Mouse (Mus musculus) hindbrain, embryonic 16.5 days (tissue): ENCODE results near the gene Otc. TPM values are rescaled to one million over a fixed set of nuclear protein-coding genes. Genes with fewer than 3 reads are reported as not detected.

Source experiments
- ATAC-seq: fragments of 200-750 bp; cut with Nextera tagmentation; 2 replicates; pipeline ENCODE4 v1.8.0; 2017; ENCODE audit warnings: moderate TSS enrichment, moderate library complexity
- H3K27ac ChIP-seq: fragments of 300-500 bp; sonication (generic); 2 replicates; pipeline ENCODE4 v1.5.1; 2014; ENCODE audit warnings: low read depth, mild to moderate bottlenecking, control low read depth, low read length, moderate library complexity
- H3K27me3 ChIP-seq: fragments of 300-500 bp; sonication (generic); replicated peaks from 2 replicates; pipeline ENCODE4 v1.6.1; 2014; ENCODE audit warnings: low read length; ENCODE audit not compliant: control insufficient read depth, insufficient read depth
- H3K36me3 ChIP-seq: fragments of 300-500 bp; sonication (generic); 2 replicates; pipeline ENCODE4 v1.6.1; 2014; ENCODE audit warnings: mild to moderate bottlenecking, low read length, moderate library complexity, mixed read lengths; ENCODE audit not compliant: control insufficient read depth, insufficient read depth
- H3K4me1 ChIP-seq: fragments of 300-500 bp; sonication (generic); 2 replicates; pipeline ENCODE4 v1.6.1; 2014; ENCODE audit warnings: low read depth, low read length; ENCODE audit not compliant: control insufficient read depth, insufficient read depth
- H3K4me2 ChIP-seq: fragments of 300-500 bp; sonication (generic); 2 replicates; pipeline ENCODE4 v1.6.1; 2014; ENCODE audit warnings: mild to moderate bottlenecking, low read length, control low read depth, moderate library complexity
- H3K4me3 ChIP-seq: fragments of 300-500 bp; sonication (generic); 2 replicates; pipeline ENCODE4 v1.5.1; 2014; ENCODE audit warnings: mild to moderate bottlenecking, low read length, control low read depth, moderate library complexity
- H3K9ac ChIP-seq: fragments of 300-500 bp; sonication (generic); 2 replicates; pipeline ENCODE4 v1.6.1; 2014; ENCODE audit warnings: low read depth, mild to moderate bottlenecking, control low read depth, low read length, moderate library complexity
- H3K9me3 ChIP-seq: fragments of 300-500 bp; sonication (generic); 2 replicates; pipeline ENCODE4 v1.6.1; 2014; ENCODE audit warnings: mild to moderate bottlenecking, low read length, moderate library complexity; ENCODE audit not compliant: control insufficient read depth
- WGBS: fragments of 180-500 bp; shearing (Covaris S2); extraction: QIAGEN DNeasy Blood & Tissue Kit; methylation state at CpG from one replicate; pipeline ENCODE4 v1.1.7; 2014; 5-methylcytosine and 5-hydroxymethylcytosine counted together
- polyA plus RNA-seq: library from polyadenylated mRNA; unstranded; fragments of >200 nt; fragmentation: Nextera tagmentation; extraction: Ambion mirVana; gene quantifications from 2 replicates; pipeline ENCODE4 v1.2.1, GENCODE M21; 2015

The Otc gene
- polyA plus RNA-seq, 1 experiment from 2014 or later, result not detected

- H3K4me3 ChIP-seq, result no peak overlapping the region
- no peak overlapping the region for H3K9ac ChIP-seq
- no peaks in the 10 kb centered on the region for H3K4me1 ChIP-seq
- no peak overlapping the region for H3K27ac ChIP-seq
- H3K9me3 ChIP-seq, result no peaks in the 10 kb centered on the region
- no peaks in the 10 kb centered on the region for H3K27me3 ChIP-seq
- ATAC-seq, result no peak
- no peak overlapping the region for H3K4me2 ChIP-seq
- no peaks in the 10 kb centered on the region for H3K36me3 ChIP-seq
These were observed 748 bp upstream of the Otc start for GRCm38 (mm10) chrX:10251357-10251756.

GRCm38 (mm10) chrX:10257774-10258173 lies 5.7 kb downstream of the Otc start:
- H3K9me3 ChIP-seq, result no peaks in the 10 kb centered on the region
- H3K4me1 ChIP-seq, result no peaks in the 10 kb centered on the region
- 84% methylated on average over 1 of the region's 1 CpGs for WGBS
- no peak overlapping the region for H3K9ac ChIP-seq
- no peak overlapping the region for H3K27ac ChIP-seq
- no peak overlapping the region for H3K4me3 ChIP-seq
- H3K36me3 ChIP-seq, result no peaks in the 10 kb centered on the region
- no peak for ATAC-seq
- H3K27me3 ChIP-seq, result no peaks in the 10 kb centered on the region
- H3K4me2 ChIP-seq, result no peak overlapping the region

GRCm38 (mm10) chrX:10258260-10258659 lies 6.2 kb downstream of the Otc start:
- Histone ChIP-seq H3K27ac (no peak overlapping the region), H3K27me3 (no peaks in the 10 kb centered on the region), H3K9ac (no peak overlapping the region), H3K4me3 (no peak overlapping the region), H3K4me2 (no peak overlapping the region), H3K9me3 (no peaks in the 10 kb centered on the region), H3K36me3 (no peaks in the 10 kb centered on the region), H3K4me1 (no peaks in the 10 kb centered on the region)
- 71% methylated on average over 5 of the region's 5 CpGs for WGBS
- ATAC-seq, result no peak

GRCm38 (mm10) chrX:10268308-10268707 lies 16.2 kb downstream of the Otc start:
- Histone ChIP-seq H3K4me3 (no peak overlapping the region), H3K9ac (no peak overlapping the region), H3K4me2 (no peak overlapping the region), H3K4me1 (no peaks in the 10 kb centered on the region), H3K36me3 (no peaks in the 10 kb centered on the region), H3K27ac (no peak overlapping the region), H3K27me3 (no peaks in the 10 kb centered on the region), H3K9me3 (no peaks in the 10 kb centered on the region)
- no peak for ATAC-seq
- 78% methylated on average over 3 of the region's 3 CpGs for WGBS

- 71% methylated on average over 4 of the region's 4 CpGs for WGBS
- Histone ChIP-seq H3K9me3 (no peaks in the 10 kb centered on the region), H3K27me3 (no peaks in the 10 kb centered on the region), H3K36me3 (no peaks in the 10 kb centered on the region), H3K9ac (no peak overlapping the region), H3K4me1 (no peaks in the 10 kb centered on the region), H3K27ac (no peak overlapping the region), H3K4me3 (no peak overlapping the region), H3K4me2 (no peak overlapping the region)
- ATAC-seq, result no peak; the same call in 1 of the 2 replicates
These were observed 16.8 kb downstream of the Otc start for GRCm38 (mm10) chrX:10268761-10269437.

GRCm38 (mm10) chrX:10297341-10297740 lies 45.2 kb downstream of the Otc start:
- no peak for ATAC-seq
- Histone ChIP-seq H3K4me1 (no peaks in the 10 kb centered on the region), H3K9me3 (no peaks in the 10 kb centered on the region), H3K27ac (no peak overlapping the region), H3K9ac (no peak overlapping the region), H3K36me3 (no peaks in the 10 kb centered on the region), H3K4me3 (no peak overlapping the region), H3K27me3 (no peaks in the 10 kb centered on the region), H3K4me2 (no peak overlapping the region)
- WGBS, result 91% methylated on average over 14 of the region's 14 CpGs

GRCm38 (mm10) chrX:10318176-10318575 lies 66.1 kb downstream of the Otc start:
- ATAC-seq, result no peak
- WGBS, result 94% methylated on average over 4 of the region's 4 CpGs

GRCm38 (mm10) chrX:10330246-10330645 lies 78.1 kb downstream of the Otc start:
- 69% methylated on average over 1 of the region's 1 CpGs for WGBS
- no peaks in the 10 kb centered on the region for H3K27me3 ChIP-seq
- H3K4me3 ChIP-seq, result no peak overlapping the region
- no peak for ATAC-seq
- no peak overlapping the region for H3K4me2 ChIP-seq
- H3K4me1 ChIP-seq, result no peaks in the 10 kb centered on the region
- no peaks in the 10 kb centered on the region for H3K9me3 ChIP-seq
- H3K9ac ChIP-seq, result no peak overlapping the region
- no peak overlapping the region for H3K27ac ChIP-seq
- H3K36me3 ChIP-seq, result no peaks in the 10 kb centered on the region

More at GRCm38 (mm10) chrX:10318176-10318575, 66.1 kb downstream of the Otc start:
- H3K4me3 ChIP-seq, result no peak overlapping the region
- H3K4me2 ChIP-seq, result no peak overlapping the region
- no peaks in the 10 kb centered on the region for H3K9me3 ChIP-seq
- H3K27ac ChIP-seq, result no peak overlapping the region
- H3K9ac ChIP-seq, result no peak overlapping the region
- no peaks in the 10 kb centered on the region for H3K27me3 ChIP-seq
- no peaks in the 10 kb centered on the region for H3K36me3 ChIP-seq
- no peaks in the 10 kb centered on the region for H3K4me1 ChIP-seq

GRCm38 (mm10) chrX:10331749-10332148 lies 79.6 kb downstream of the Otc start:
- Histone ChIP-seq H3K4me3 (no peak overlapping the region), H3K4me1 (no peaks in the 10 kb centered on the region), H3K4me2 (no peak overlapping the region), H3K9me3 (no peaks in the 10 kb centered on the region), H3K9ac (no peak overlapping the region), H3K36me3 (no peaks in the 10 kb centered on the region), H3K27me3 (no peaks in the 10 kb centered on the region), H3K27ac (no peak overlapping the region)
- no peak for ATAC-seq
- 95% methylated on average over 1 of the region's 1 CpGs for WGBS

GRCm38 (mm10) chrX:10336816-10337215 lies 84.7 kb downstream of the Otc start:
- Histone ChIP-seq H3K4me1 (no peaks in the 10 kb centered on the region), H3K4me3 (no peak overlapping the region), H3K4me2 (no peak overlapping the region), H3K9ac (no peak overlapping the region), H3K36me3 (no peaks in the 10 kb centered on the region), H3K9me3 (no peaks in the 10 kb centered on the region), H3K27me3 (no peaks in the 10 kb centered on the region), H3K27ac (no peak overlapping the region)
- WGBS, result 58% methylated on average over 2 of the region's 2 CpGs
- ATAC-seq, result no peak
